Mouse (Mus musculus) lung, adult 2 months (tissue): ENCODE data around the gene St6galnac5.

Experiments
- CTCF ChIP-seq: fragments of 200-500 bp; IDR thresholded peaks from 2 replicates; pipeline ENCODE4 v1.5.1; 2011; ENCODE audit warnings: mild to moderate bottlenecking, low read length, control low read depth; ENCODE audit not compliant: insufficient read depth
- POLR2A ChIP-seq: fragments of 200-500 bp; IDR thresholded peaks from 2 replicates; pipeline ENCODE4 v1.6.1; 2011; ENCODE audit warnings: low read depth, mild to moderate bottlenecking, control low read depth, low read length, borderline replicate concordance; ENCODE audit errors: extremely low read depth

GRCm38 (mm10) chr3:152779819-152780218 lies 202.2 kb downstream of the St6galnac5 start:
- TF ChIP-seq POLR2A (no peak), CTCF (no peak)
